Mouse (Mus musculus) olfactory bulb, adult 2 months (tissue): Measurements from ENCODE around the gene Lrba. TPM values are rescaled to one million over a fixed set of nuclear protein-coding genes. Genes with fewer than 3 reads are reported as not detected.

Experiments used
- H3K27ac ChIP-seq: fragments of 200-500 bp; 2 replicates; pipeline ENCODE4 v1.5.1; 2012; ENCODE audit warnings: low read depth, low read length; ENCODE audit not compliant: insufficient read depth
- H3K4me1 ChIP-seq: fragments of 200-500 bp; 2 replicates; pipeline ENCODE4 v1.6.1; 2012; ENCODE audit warnings: low read length; ENCODE audit not compliant: control insufficient read depth, insufficient read depth
- H3K4me3 ChIP-seq: fragments of 200-500 bp; 2 replicates; pipeline ENCODE4 v1.5.1; 2012; ENCODE audit warnings: mild to moderate bottlenecking, low read depth, low read length, moderate library complexity; ENCODE audit not compliant: insufficient read depth
- CTCF ChIP-seq: fragments of 200-500 bp; IDR thresholded peaks from 2 replicates; pipeline ENCODE4 v1.5.1; 2012; ENCODE audit warnings: low read depth, mild to moderate bottlenecking, low read length, moderate library complexity; ENCODE audit not compliant: insufficient read depth
- POLR2A ChIP-seq: fragments of 200-500 bp; IDR thresholded peaks from 2 replicates; pipeline ENCODE4 v1.6.1; 2012; ENCODE audit warnings: mild to moderate bottlenecking, low read depth, low read length, moderate library complexity; ENCODE audit not compliant: insufficient read depth
- whole genome bisulfite sequencing: fragments of 180-500 bp; shearing (Covaris S2); methylation state at CpG from one replicate; pipeline ENCODE4 v1.1.7; 2018; 5-methylcytosine and 5-hydroxymethylcytosine counted together
- polyA plus RNA-seq: library from polyadenylated mRNA; stranded (reverse); fragments of >200 nt; gene quantifications from 2 replicates; pipeline ENCODE4 v1.2.4, GENCODE M21; 2012; ENCODE audit warnings: low replicate concordance; ENCODE audit not compliant: missing spikeins, insufficient read depth, insufficient read length

The Lrba gene
- polyA plus RNA-seq, 1 experiment = not detected

- Histone ChIP-seq H3K4me1 (no peaks in the 10 kb centered on the region), H3K4me3 (no peak overlapping the region), H3K27ac (no peak overlapping the region)
- 86% methylated on average over 4 of the region's 4 CpGs for WGBS
- TF ChIP-seq CTCF (no peak), POLR2A (no peak)
Observed at GRCm38 (mm10) chr3:86560281-86561022, 336.0 kb downstream of the Lrba start.

DNA sequence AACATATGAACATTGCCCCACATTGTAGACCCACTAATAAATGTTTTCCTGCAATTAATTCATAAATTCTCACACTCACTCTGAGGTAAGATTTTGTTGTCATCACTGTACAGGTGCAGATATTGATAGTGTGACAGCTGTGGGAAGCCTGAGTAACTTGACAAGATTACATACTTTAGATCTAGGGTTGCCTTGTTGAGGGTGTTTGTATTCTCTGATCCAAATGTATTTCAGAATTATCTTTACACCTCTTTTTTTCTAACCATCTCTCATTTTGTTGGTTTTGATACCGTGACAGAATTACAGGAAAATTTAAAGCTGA is 336.5 kb downstream of the Lrba start:
- 98% methylated on average over 1 of the region's 1 CpGs for WGBS
- H3K4me3 ChIP-seq = no peak overlapping the region
- no peak for TF ChIP-seq POLR2A
- TF ChIP-seq CTCF = no peak
- H3K27ac ChIP-seq = no peak overlapping the region
- H3K4me1 ChIP-seq = no peaks in the 10 kb centered on the region

DNA sequence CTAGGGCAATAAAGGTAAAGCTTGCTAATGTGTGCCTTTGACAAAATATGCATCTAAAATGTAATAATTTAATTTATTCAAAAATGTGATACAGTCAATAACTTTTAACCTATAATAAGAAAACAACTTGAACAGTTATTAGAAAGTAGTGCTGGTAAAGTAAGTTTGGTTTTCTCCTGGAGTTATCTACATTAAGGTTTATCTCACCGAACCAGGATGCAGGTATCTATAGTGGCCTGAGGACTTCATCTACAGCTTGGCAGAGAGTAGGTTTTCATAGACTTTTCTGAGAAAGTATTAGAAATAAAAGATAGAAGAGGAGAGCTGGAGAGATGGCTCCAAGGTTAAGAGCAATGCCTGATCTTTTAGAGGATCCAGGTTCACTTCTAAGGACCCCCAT is 336.9 kb downstream of the Lrba start:
- Histone ChIP-seq H3K4me3 (no peak overlapping the region), H3K27ac (no peak overlapping the region), H3K4me1 (no peaks in the 10 kb centered on the region)
- TF ChIP-seq CTCF (no peak), POLR2A (no peak)
- WGBS = 98% methylated on average over 1 of the region's 1 CpGs

GRCm38 (mm10) chr3:86567312-86567711 is 342.8 kb downstream of the Lrba start:
- TF ChIP-seq POLR2A (no peak), CTCF (no peak)
- 78% methylated on average over 4 of the region's 4 CpGs for whole genome bisulfite sequencing
- Histone ChIP-seq H3K4me1 (no peaks in the 10 kb centered on the region), H3K27ac (no peak overlapping the region), H3K4me3 (no peak overlapping the region)

GRCm38 (mm10) chr3:86571518-86571917 is 347.0 kb downstream of the Lrba start:
- H3K27ac ChIP-seq = no peak overlapping the region
- no peak for TF ChIP-seq POLR2A
- no peak for TF ChIP-seq CTCF
- H3K4me3 ChIP-seq = no peak overlapping the region
- no peaks in the 10 kb centered on the region for H3K4me1 ChIP-seq
- 60% methylated on average over 4 of the region's 4 CpGs for WGBS

DNA sequence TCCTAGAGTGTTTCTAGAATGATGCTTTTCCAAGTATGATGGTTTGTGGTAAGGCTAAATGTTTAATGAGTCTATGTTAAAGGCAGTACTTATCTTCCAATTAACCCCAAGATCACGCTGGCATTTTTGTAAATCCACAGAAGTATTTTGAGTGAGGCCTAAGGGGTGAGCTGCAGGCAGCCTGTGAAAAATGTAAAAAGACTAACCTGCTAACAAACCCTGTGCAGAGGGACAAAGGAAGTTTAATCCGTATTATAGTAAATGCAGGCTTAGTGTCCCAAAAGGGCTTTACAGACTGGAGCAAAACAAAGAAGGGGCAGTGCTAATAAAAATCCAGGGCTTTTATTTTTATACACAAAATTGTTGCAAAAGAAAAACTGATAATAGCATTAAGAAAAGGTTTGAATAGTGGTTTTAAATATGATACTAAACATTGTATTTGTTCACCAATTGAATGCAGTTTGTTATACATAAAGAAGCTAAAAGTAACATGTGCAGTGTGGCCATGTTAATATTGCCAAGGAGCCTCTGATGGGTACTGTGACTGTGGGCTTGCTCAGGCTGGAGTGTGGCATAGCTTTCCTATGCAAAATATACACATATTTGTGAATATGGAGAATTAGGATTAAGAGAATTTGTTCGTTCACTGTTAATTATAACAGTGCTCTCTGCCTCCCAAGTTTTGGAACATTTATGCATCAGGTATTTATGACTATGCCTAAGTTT is 348.2 kb downstream of the Lrba start:
- WGBS = 84% methylated on average over 3 of the region's 3 CpGs
- Histone ChIP-seq H3K27ac (no peak overlapping the region), H3K4me3 (no peak overlapping the region), H3K4me1 (no peaks in the 10 kb centered on the region)
- TF ChIP-seq CTCF = no peak
- no peak for TF ChIP-seq POLR2A

DNA sequence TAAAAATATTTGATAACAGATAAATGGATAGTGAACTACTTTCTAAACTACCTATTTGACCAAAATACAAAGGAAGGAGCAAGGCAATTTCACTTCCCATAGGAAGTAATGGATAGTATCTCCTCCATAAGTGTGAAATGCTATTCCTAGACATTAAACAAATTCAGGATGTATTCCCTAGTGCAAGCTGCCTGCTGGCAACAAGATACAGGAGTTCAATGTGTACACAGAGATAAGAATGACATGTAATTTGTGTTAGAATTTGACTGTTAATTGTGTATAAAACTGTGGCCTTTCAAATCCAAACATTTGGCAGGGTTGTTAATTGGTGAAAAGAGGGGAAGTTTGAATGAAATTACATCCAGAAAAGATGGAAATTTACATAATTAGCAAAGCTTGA is 350.8 kb downstream of the Lrba start:
- no peak for TF ChIP-seq POLR2A
- no peak for TF ChIP-seq CTCF
- no peak overlapping the region for H3K27ac ChIP-seq
- H3K4me3 ChIP-seq = no peak overlapping the region
- H3K4me1 ChIP-seq = no peaks in the 10 kb centered on the region

GRCm38 (mm10) chr3:86602284-86602683 is 377.8 kb downstream of the Lrba start:
- Histone ChIP-seq H3K4me1 (no peaks in the 10 kb centered on the region), H3K4me3 (no peak overlapping the region), H3K27ac (no peak overlapping the region)
- 67% methylated on average over 3 of the region's 3 CpGs for WGBS
- TF ChIP-seq CTCF = no peak
- no peak for TF ChIP-seq POLR2A

GRCm38 (mm10) chr3:86605775-86606174 is 381.3 kb downstream of the Lrba start:
- H3K4me1 ChIP-seq = no peaks in the 10 kb centered on the region
- no peak overlapping the region for H3K27ac ChIP-seq
- 78% methylated on average over 8 of the region's 8 CpGs for WGBS
- no peak overlapping the region for H3K4me3 ChIP-seq
- TF ChIP-seq POLR2A = no peak
- TF ChIP-seq CTCF = no peak
